Mouse (Mus musculus) 3134 (cell line): ENCODE results near the gene Esrp2.

ENCODE experiments used
- DNase-seq: peaks from one replicate; pipeline ENCODE4 v3.0.0-alpha.2; 2011; ENCODE audit warnings: low spot score; ENCODE audit not compliant: insufficient read length; ENCODE audit errors: extremely low read depth

Gene Esrp2

GRCm38 (mm10) chr8:106149025-106149424 lies 12.3 kb upstream of the Esrp2 start:
- DNase-seq = no peak

- peak; percentile 78 for DNase-seq
These were observed 11.2 kb upstream of the Esrp2 start for GRCm38 (mm10) chr8:106147868-106148565.

GRCm38 (mm10) chr8:106146014-106146413 lies 9.2 kb upstream of the Esrp2 start:
- no peak for DNase-seq

- DNase-seq = peak; percentile 62
These were observed 8.6 kb upstream of the Esrp2 start for GRCm38 (mm10) chr8:106145331-106145730.

GRCm38 (mm10) chr8:106140769-106141168 lies 4.0 kb upstream of the Esrp2 start:
- DNase-seq = peak; percentile 52

- no peak for DNase-seq
These were observed 3.4 kb upstream of the Esrp2 start for GRCm38 (mm10) chr8:106140191-106140590.

- no peak for DNase-seq
These were observed 1.8 kb upstream of the Esrp2 start for GRCm38 (mm10) chr8:106138616-106139015.

GRCm38 (mm10) chr8:106137906-106138477 lies 1.2 kb upstream of the Esrp2 start:
- DNase-seq = peak; percentile 41

GRCm38 (mm10) chr8:106137218-106137905 lies 588 bp upstream of the Esrp2 start:
- DNase-seq = no peak

GRCm38 (mm10) chr8:106135672-106136071 lies 1.1 kb downstream of the Esrp2 start:
- DNase-seq = no peak

- no peak for DNase-seq
These were observed 1.8 kb downstream of the Esrp2 start for GRCm38 (mm10) chr8:106134751-106135571.

GRCm38 (mm10) chr8:106133946-106134345 lies 2.8 kb downstream of the Esrp2 start:
- DNase-seq = no peak

GRCm38 (mm10) chr8:106133526-106133925 lies 3.2 kb downstream of the Esrp2 start:
- DNase-seq = no peak

GRCm38 (mm10) chr8:106132356-106132755 lies 4.4 kb downstream of the Esrp2 start:
- DNase-seq = no peak

- DNase-seq = no peak
These were observed 5.1 kb downstream of the Esrp2 start for GRCm38 (mm10) chr8:106131488-106132222.

GRCm38 (mm10) chr8:106131021-106131420 lies 5.8 kb downstream of the Esrp2 start:
- no peak for DNase-seq

GRCm38 (mm10) chr8:106130505-106130904 lies 6.3 kb downstream of the Esrp2 start:
- no peak for DNase-seq

GRCm38 (mm10) chr8:106129997-106130396 lies 6.8 kb downstream of the Esrp2 start:
- DNase-seq = no peak

GRCm38 (mm10) chr8:106129232-106129930 lies 7.4 kb downstream of the Esrp2 start:
- no peak for DNase-seq
